Mouse (Mus musculus) olfactory bulb, adult 2 months (tissue): ENCODE results near the gene Cd5l. TPM values are rescaled to one million over a fixed set of nuclear protein-coding genes. Genes with fewer than 3 reads are reported as not detected.
"Not testable (repeated sequence)": the region's sequence is repeated elsewhere in the genome, so short reads cannot be mapped to it uniquely, and the experiment has no call there.

Experiments
- H3K27ac ChIP-seq: fragments of 200-500 bp; 2 replicates; pipeline ENCODE4 v1.5.1; 2012; ENCODE audit warnings: low read depth, low read length; ENCODE audit not compliant: insufficient read depth
- H3K4me1 ChIP-seq: fragments of 200-500 bp; 2 replicates; pipeline ENCODE4 v1.6.1; 2012; ENCODE audit warnings: low read length; ENCODE audit not compliant: control insufficient read depth, insufficient read depth
- H3K4me3 ChIP-seq: fragments of 200-500 bp; 2 replicates; pipeline ENCODE4 v1.5.1; 2012; ENCODE audit warnings: mild to moderate bottlenecking, low read depth, low read length, moderate library complexity; ENCODE audit not compliant: insufficient read depth
- CTCF ChIP-seq: fragments of 200-500 bp; IDR thresholded peaks from 2 replicates; pipeline ENCODE4 v1.5.1; 2012; ENCODE audit warnings: low read depth, mild to moderate bottlenecking, low read length, moderate library complexity; ENCODE audit not compliant: insufficient read depth
- POLR2A ChIP-seq: fragments of 200-500 bp; IDR thresholded peaks from 2 replicates; pipeline ENCODE4 v1.6.1; 2012; ENCODE audit warnings: mild to moderate bottlenecking, low read depth, low read length, moderate library complexity; ENCODE audit not compliant: insufficient read depth
- WGBS: fragments of 180-500 bp; shearing (Covaris S2); methylation state at CpG from one replicate; pipeline ENCODE4 v1.1.7; 2018; 5-methylcytosine and 5-hydroxymethylcytosine counted together
- polyA plus RNA-seq: library from polyadenylated mRNA; stranded (reverse); fragments of >200 nt; gene quantifications from 2 replicates; pipeline ENCODE4 v1.2.4, GENCODE M21; 2012; ENCODE audit warnings: low replicate concordance; ENCODE audit not compliant: missing spikeins, insufficient read depth, insufficient read length

Cd5l gene
- polyA plus RNA-seq, 1 experiment = not detected

DNA sequence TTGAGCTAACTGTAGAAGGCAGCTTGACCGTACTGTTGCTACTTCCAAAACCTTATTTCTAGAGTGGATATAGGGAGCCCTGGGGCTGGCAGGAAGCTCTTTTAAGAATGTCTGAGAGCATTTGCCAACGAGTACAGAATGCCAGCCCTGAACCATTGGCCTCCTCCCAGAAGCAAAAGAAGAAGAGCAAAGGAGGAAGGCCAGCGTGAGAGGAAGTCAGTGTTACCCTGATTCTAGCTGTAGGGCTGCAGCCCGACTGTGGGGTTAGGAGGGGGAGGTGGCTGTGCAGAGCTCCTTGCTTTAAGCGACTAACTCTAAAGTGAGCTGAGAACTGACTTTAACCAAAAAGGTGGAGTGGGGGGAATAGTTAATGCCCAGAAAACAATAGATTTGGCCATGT is 11.5 kb downstream of the Cd5l start:
- WGBS = 66% methylated on average over 5 of the region's 5 CpGs
- Histone ChIP-seq H3K4me1 (no peaks in the 10 kb centered on the region), H3K4me3 (no peak overlapping the region), H3K27ac (no peak overlapping the region)
- TF ChIP-seq CTCF (no peak), POLR2A (no peak)

DNA sequence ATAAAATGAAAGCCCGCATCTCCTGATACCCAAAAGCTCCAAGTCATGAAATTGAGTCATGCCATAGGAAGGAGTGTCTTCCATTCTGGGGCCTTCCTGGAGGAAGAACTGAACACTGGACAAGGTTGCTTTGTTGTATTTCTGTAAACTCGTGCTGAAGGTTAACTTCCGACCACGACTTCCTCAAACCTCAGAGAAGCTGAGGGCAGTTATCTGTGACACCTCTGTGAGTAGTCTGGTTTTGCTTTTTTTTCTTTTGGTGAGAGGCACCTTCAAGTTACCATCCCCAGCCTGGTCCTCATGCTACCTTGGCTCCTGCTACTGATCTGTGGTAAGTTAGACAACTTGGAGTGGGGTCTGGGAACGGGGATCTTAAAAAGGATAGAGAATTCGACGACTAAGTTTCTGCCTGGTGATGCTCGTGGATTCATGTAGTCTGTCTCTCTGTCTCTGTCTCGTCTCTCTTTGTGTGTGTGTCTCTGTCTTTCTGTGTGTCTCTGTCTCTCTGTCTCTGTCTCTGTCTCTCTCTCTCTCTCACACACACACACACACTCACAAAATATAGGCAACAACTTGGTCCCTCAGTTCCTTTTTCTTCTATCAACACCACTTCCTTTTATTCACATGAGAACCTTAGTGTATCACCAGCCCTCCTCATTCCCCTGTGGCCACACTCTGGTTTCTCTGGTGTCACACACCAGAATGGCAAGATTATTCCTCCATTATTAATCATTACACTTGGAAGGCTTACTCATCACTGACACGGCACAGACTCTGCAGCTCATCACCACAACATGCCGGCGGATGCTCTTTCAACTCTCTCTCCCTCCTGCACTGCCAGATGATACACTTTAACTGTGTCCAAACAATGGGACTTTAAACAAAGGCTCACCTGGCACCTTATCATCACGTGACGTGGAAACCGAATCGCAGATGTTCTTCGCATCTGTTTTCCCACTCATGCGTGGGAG is 18.8 kb downstream of the Cd5l start, which contains the start of gene Fcrl1:
Gene Fcrl1, plus strand, starts transcription at position 193 of the 971 bp plus-strand sequence.
- WGBS = 88% methylated on average over 18 of the region's 18 CpGs
- no peak within 1 kb of the TSS for H3K27ac ChIP-seq
- no peak within 1 kb of the TSS for H3K4me3 ChIP-seq
- no peaks in the 10 kb centered on the region for H3K4me1 ChIP-seq
- no peak for TF ChIP-seq CTCF
- no peak for TF ChIP-seq POLR2A

DNA sequence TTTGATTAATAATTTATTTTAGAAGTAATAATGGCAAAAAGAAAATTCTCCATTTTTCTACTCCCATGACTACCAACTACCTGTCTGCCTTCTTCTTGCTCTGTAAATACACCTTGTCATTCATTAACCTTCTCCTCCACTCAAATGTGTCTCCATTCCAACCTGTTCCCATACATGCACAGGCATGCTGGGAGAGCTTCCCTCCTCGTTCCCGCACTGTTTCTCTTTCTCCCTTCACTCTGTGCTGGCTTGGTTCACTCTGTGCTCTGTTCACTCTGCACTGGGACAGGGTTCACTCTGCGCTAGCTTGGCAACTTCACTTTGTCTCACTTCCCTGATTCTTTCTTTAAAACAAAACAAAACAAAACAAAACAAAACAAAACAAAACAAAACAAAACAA is 19.5 kb downstream of the Cd5l start:
- WGBS = 69% methylated on average over 3 of the region's 3 CpGs
- Histone ChIP-seq H3K4me3 (no peak overlapping the region), H3K27ac (no peak overlapping the region), H3K4me1 (no peaks in the 10 kb centered on the region)
- no peak for TF ChIP-seq POLR2A
- no peak for TF ChIP-seq CTCF

DNA sequence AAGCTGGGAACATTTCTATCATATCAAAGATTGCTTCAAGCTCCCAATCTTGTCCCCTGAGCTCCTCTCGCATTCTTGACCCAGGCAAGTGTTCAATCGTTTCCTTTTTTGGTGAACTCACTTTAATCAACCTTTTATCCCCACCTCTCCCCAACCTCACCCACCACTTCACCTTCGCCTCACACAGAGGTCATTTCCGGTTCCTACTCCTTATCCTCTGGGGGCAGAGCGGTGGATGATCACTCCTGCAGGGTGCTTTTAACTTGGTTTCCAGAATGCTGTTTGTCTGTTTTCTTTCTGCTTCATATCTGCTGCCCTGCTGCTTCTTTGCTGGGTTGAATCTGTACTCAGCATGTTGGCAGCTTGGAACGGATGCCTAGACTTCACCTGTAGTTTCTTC is 20.0 kb downstream of the Cd5l start:
- TF ChIP-seq CTCF = no peak
- TF ChIP-seq POLR2A = no peak
- Histone ChIP-seq H3K4me1 (no peaks in the 10 kb centered on the region), H3K27ac (no peak overlapping the region), H3K4me3 (no peak overlapping the region)
- WGBS = 66% methylated on average over 6 of the region's 6 CpGs

DNA sequence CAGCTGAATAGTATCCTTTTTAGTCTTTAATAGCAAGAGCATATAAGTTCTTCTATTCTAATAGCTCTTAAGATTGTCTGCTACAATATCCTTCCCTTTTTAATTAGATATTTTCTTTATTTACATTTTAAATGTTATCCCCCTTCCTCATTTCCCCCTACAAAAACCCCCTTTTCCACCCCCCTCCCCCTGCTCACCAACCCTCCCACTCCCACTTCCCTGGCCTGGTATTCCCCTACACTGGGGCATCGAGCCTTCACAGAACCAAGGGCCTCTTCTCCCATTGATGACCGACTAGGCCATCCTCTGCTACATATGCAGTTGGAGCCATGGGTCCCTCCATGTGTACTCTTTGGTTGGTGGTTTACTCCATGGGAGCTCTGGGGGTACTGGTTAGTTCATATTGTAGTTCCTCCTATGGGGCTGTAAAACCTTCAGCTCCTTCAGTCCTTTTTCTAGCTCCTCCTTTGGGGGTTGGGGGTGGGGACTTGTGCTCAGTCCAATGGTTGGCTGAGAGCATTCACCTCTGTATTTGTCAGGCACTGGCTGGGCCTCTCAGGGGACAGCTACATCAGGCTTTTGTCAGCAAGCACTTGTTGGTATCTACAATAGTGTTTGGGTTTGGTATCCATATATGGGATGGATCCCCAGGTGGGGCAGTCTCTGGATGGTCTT is 22.1 kb downstream of the Cd5l start:
- not testable (repeated sequence) for H3K27ac ChIP-seq, H3K4me1 ChIP-seq, H3K4me3 ChIP-seq
- WGBS = 96% methylated on average over 2 of the region's 2 CpGs

DNA sequence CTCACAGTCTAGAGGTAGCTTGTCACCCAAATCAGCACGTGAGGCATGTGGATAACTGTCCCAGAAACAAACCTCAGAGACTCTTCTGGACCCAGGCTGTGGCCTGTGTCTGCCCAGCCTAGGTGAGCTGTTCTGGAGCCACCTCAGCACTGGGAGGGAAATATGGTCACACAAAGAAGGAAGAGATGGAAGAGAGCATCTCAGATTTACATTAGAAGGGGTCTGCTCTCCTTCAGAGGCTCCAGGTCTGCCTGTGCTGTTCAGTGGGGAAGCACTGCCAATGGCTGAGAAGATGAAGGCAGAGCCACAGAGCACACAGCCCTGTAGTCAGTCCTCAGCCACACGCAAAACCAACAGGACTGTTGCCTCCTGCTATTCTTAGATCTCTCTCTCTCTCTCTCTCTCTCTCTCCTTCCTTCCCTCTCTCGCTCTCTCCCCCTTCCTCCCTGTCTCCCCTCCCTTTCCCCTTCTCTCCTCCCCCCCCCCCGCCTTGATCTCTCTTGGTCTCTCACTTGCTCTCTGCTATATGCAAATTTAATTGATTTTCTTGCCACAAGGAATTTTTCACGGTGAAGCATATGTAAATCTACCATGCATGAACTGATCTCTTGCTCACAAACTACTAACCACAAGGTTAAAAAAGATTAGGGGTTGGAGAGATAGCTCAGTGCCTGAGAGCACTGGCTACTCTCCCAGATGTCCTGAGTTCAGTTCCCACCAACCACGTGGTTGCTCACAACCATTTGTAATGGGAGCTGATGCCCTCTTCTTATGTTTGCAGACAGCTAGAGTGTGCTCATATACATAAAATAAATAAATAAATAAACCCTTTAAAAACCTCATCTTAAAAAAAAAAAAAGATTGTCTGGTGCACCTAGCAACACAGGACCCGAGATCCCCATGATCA is 24.4 kb downstream of the Cd5l start:
- WGBS = 56% methylated on average over 7 of the region's 7 CpGs
- H3K27ac ChIP-seq = no peak overlapping the region
- no peak overlapping the region for H3K4me3 ChIP-seq
- TF ChIP-seq POLR2A = no peak
- TF ChIP-seq CTCF = no peak
- H3K4me1 ChIP-seq = no peaks in the 10 kb centered on the region

DNA sequence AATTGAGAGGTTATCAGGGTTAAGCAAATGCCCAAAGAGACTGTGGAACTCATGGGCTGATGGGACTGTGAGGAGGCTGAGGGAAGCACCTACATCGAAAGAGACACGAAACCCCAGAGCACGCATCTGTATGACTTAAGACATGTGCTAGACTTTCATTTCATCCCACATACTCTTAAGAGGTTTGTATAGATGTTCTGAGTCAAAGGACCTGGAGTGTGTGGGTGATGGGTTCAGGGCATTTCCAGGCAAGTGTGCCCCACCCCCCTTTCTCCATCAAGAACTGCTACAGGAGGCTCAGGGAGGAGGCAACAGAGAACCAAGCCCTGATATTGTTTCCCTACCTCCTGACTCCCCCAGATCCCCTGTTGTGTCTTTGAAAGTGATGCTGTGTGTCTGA is 25.6 kb downstream of the Cd5l start:
- no peak overlapping the region for H3K4me3 ChIP-seq
- TF ChIP-seq POLR2A (no peak), CTCF (no peak)
- 83% methylated on average over 3 of the region's 3 CpGs for WGBS
- H3K27ac ChIP-seq = no peak overlapping the region
- no peaks in the 10 kb centered on the region for H3K4me1 ChIP-seq

DNA sequence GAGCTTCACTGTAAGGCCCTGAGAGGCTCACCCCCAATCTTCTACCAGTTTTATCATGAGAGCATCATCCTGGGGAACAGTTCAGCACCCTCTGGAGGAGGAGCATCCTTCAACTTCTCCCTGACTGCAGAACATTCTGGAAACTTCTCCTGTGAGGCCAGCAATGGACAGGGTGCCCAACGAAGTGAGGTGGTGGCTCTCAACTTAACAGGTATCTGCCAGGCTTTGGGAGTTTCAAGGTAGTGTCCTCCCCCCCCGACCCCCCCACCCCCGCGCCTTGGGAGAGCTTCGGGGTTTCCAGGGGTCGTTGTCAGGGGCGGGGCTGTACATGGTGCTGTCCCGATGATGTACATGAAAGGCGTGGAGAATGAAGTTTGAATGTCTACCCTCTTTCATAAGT is 27.4 kb downstream of the Cd5l start:
- TF ChIP-seq CTCF (no peak), POLR2A (no peak)
- Histone ChIP-seq H3K27ac (no peak overlapping the region), H3K4me1 (no peaks in the 10 kb centered on the region), H3K4me3 (no peak overlapping the region)
- WGBS = 84% methylated on average over 9 of the region's 9 CpGs
